Mouse (Mus musculus): ENCODE results near the gene Slfnl1. TPM values are rescaled to one million over a fixed set of nuclear protein-coding genes. Genes with fewer than 3 reads are reported as not detected.

The Slfnl1 gene
- not detected for polyA plus RNA-seq (2014; fragmentation: Illumina TruSeq; extraction: RNeasy Lipid Tissue Mini Kit (QIAGEN cat#74804); ENCODE audit: low replicate concordance)

GRCm38 (mm10) chr4:120531986-120532385 lies at the start of gene Slfnl1:
Slfnl1 (plus strand) TSS chr4:120532231.

GRCm38 (mm10) chr4:120569486-120570437 lies 37.7 kb downstream of the Slfnl1 start, which contains the start of gene Ctps:
Ctps (minus strand) TSS chr4:120570276.

Other genes with a start within 250 kb of the Slfnl1 start
- gene Foxo6, start 244.9 kb upstream of the Slfnl1 start, polyA plus RNA-seq (2014; fragmentation: Illumina TruSeq; extraction: RNeasy Lipid Tissue Mini Kit (QIAGEN cat#74804); ENCODE audit: low replicate concordance) = not detected
- 3.7 TPM for gene Scmh1, start 127.0 kb upstream of the Slfnl1 start, polyA plus RNA-seq (2014; fragmentation: Illumina TruSeq; extraction: RNeasy Lipid Tissue Mini Kit (QIAGEN cat#74804); ENCODE audit: low replicate concordance)
- gene Ctps, start 38.0 kb downstream of the Slfnl1 start, polyA plus RNA-seq (2014; fragmentation: Illumina TruSeq; extraction: RNeasy Lipid Tissue Mini Kit (QIAGEN cat#74804); ENCODE audit: low replicate concordance) = 11.1 TPM
- not detected for gene Gm8439, start 56.5 kb downstream of the Slfnl1 start, polyA plus RNA-seq (2014; fragmentation: Illumina TruSeq; extraction: RNeasy Lipid Tissue Mini Kit (QIAGEN cat#74804); ENCODE audit: low replicate concordance)
- gene Cited4, start 134.3 kb downstream of the Slfnl1 start, polyA plus RNA-seq (2014; fragmentation: Illumina TruSeq; extraction: RNeasy Lipid Tissue Mini Kit (QIAGEN cat#74804); ENCODE audit: low replicate concordance) = not detected
- not detected for gene Kcnq4, start 216.4 kb downstream of the Slfnl1 start, polyA plus RNA-seq (2014; fragmentation: Illumina TruSeq; extraction: RNeasy Lipid Tissue Mini Kit (QIAGEN cat#74804); ENCODE audit: low replicate concordance)